Mouse (Mus musculus): ENCODE measurements around the gene Olfr6.
"Not testable (repeated sequence)": the region's sequence is repeated elsewhere in the genome, so short reads cannot be mapped to it uniquely, and the experiment has no call there.

The Olfr6 gene

DNA sequence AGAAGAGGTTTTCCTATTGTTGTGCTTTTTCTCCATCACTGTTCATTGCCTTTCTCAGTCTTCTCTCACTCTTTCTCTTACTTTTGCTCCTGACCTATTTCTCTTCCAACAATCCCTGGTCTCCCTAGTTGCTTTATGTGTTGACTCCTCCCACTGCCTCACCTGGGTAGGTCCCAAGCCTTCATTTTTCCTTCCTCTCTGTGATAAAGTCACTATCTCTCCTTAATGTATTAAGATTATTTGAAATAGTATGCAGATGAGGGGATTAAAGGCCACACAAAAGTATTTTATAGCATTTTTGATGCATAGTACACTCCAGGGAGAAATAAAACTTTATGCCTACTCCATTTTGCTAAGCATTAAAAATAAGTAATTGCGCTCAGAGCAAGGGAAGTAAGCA lies at the start of gene Olfr6:
Gene Olfr6, minus strand, starts transcription at position 101 of the 400 bp plus-strand sequence.
- CTCF ChIA-PET: no interaction called here
- POLR2A ChIA-PET: no interaction called here

DNA sequence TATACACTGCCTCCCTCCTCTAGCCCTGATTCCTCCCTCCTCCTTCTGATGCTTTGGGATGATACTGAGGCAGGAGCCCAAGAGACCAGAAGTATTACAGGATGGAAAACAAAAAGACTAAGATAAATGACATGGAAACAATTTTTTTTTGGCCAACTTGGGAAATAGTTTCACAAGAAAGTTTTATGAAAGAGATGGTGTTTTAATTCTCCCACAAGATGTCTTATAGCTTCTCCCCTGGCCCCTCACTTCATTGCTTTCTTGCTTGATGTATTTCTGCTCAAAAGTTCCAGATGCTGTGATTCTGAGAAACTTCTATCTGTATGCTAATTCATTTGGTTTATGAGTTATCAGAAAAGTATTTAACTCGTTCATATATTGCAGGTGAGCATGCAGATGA lies 42.2 kb upstream of the Olfr6 start, which contains the start of gene Olfr2:
Gene Olfr2, minus strand, starts transcription at position 101 of the 400 bp plus-strand sequence.
- POLR2A ChIA-PET: no interaction called here
- CTCF ChIA-PET: no interaction called here

- ChIA-PET POLR2A (no interaction called here), CTCF (no interaction called here)
These were observed 40.4 kb upstream of the Olfr6 start for GRCm38 (mm10) chr7:107004169-107004568.

DNA sequence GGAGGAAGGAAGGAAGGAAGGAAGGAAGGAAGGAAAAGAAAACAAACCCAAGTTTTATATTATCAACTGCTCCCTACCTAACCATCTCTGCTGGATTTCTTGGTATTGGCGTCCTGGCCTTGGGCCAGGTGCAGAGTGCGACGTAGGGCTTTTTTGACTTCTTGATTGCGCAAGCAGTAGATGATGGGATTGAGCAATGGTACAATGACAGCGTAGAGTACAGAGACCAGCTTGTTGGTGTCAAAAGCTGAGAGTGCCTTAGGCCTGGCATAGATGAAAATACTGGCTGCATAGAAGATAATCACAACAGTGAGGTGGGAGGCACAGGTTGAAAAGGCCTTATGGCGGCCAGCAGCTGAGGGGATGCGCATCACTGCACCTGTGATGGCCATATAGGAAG lies 37.1 kb upstream of the Olfr6 start:
- POLR2A ChIA-PET: interaction anchor here in 1 of 4 experiments (0.9 kb wide), 1 partner anchor 172 kb away, joined by 3 read pairs; no protein-coding TSS in a partner anchor
- CTCF ChIA-PET: no interaction called here

- POLR2A ChIA-PET: no interaction called here
- CTCF ChIA-PET: no interaction called here
These were observed 21.5 kb upstream of the Olfr6 start for GRCm38 (mm10) chr7:106985236-106985635.

GRCm38 (mm10) chr7:106975353-106975752 lies 11.6 kb upstream of the Olfr6 start, which contains the start of gene Olfr711:
Gene Olfr711, minus strand, starts transcription at chr7:106975453.
- CTCF ChIA-PET: no interaction called here

GRCm38 (mm10) chr7:106967503-106967902 lies 3.8 kb upstream of the Olfr6 start:
- POLR2A ChIA-PET: not testable (repeated sequence)
- CTCF ChIA-PET: interaction anchor here in 3 of 4 experiments (0.5 to 1.0 kb wide), 3 partner anchors 14 to 209 kb away, joined by 3 to 7 read pairs (median 3); no protein-coding TSS in a partner anchor

More at GRCm38 (mm10) chr7:106975353-106975752, 11.6 kb upstream of the Olfr6 start, which contains the start of gene Olfr711:
- POLR2A ChIA-PET: no interaction called here

DNA sequence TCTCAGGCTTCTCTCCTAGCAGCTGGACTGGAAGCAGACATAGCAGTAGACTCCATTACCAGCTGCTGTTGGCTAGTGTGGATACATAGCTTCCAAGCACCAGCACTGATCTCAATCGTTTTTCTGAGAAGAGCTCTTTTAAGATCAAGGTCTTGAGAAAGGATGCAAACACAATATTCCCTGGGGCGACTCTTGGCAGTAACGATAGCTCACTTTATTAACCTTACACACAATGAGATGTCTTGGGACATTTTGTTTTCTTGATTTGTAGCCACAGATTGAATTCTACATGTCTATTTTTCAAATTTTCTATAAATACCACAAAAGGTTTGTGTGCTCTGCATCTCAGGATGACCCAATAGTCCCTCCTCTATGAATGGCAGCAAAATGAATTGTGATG lies 15.5 kb downstream of the Olfr6 start, which contains the start of gene Olfr710:
Gene Olfr710, minus strand, starts transcription at position 101 of the 400 bp plus-strand sequence.
- ChIA-PET CTCF (no interaction called here), POLR2A (no interaction called here)

DNA sequence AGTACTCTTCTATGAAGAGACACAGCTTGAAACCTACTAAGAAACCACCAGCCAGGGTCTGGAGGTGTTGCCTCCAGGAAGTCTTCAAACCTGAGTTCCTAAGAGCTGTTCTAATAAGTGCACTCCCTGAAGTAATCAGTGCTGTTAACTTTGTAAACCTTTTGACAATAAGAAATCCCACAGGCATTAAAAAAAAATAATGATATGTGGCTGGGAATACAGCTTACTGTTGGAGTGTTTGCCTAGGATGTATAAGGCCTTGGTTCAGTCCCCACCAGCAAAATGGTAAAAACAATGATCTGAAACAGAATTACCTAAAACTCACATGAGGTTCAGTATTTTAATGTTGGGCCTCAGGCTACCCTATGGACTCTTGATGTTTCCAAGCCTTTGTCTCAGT lies 31.6 kb downstream of the Olfr6 start, which contains the start of gene Olfr709-ps1:
Gene Olfr709-ps1, minus strand, starts transcription at position 101 of the 400 bp plus-strand sequence.
- POLR2A ChIA-PET: no interaction called here
- CTCF ChIA-PET: no interaction called here

DNA sequence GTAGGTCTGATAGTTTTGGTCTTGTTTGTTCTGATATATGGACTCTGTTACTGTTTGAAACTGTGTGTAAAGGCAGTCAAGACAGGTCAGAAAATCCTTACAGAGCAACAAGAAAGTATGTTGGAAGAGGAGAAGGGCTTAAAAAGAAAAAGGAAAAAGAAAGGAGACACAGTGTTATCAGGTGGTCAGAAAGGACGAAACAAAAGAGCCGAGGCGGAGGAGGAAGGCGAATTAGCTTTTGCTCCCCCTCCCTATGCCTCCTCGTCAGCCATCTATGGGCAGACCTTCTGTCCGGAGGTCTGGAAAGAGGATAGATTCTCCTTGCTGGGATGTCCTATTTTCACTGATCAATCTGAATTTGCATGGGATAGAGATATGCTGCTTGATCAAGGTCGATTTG lies 42.8 kb downstream of the Olfr6 start:
- POLR2A ChIA-PET, CTCF ChIA-PET: not testable (repeated sequence)

GRCm38 (mm10) chr7:106907676-106908075 lies 56.1 kb downstream of the Olfr6 start, which contains the start of gene Olfr1532-ps1:
Gene Olfr1532-ps1, plus strand, starts transcription at chr7:106908001.
- ChIA-PET POLR2A (interaction anchor here in 1 of 4 experiments (0.6 kb wide), 1 partner anchor 69 kb away, joined by 3 read pairs; no protein-coding TSS in a partner anchor), CTCF (no interaction called here)
